Mouse (Mus musculus): Measurements from ENCODE around the gene AC131692.1.
"Not testable (repeated sequence)": the region's sequence is repeated elsewhere in the genome, so short reads cannot be mapped to it uniquely, and the experiment has no call there.

The AC131692.1 gene

DNA sequence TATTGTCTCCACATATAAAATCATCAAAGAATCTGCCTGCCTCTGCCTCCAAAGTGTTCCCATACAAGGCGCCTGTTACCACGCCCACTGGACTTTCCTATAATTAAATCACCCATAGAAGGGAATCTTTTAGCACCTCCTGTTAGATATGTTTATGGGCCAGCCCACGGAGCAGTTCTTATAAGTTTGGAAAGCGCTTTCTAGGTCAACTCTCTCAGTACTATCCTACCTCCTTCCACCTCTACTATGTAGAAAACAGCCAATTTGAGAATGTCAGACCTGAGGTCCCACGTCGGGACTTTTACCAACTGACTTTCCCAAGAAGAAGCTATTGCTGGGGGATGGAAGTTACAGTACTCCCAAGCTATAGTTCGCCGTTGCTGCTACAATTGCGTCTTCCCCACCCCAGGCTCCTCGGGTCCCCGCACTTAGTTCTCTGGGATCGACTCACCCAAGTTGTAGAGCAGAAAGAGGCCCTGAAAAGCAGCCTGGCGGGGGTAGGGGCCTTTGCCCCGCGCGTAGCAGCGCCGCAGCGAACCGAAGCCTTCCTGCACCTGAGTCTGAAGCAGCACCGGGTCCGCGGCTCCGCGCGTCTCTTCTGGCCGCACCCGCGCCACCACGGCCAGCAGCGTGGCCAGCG lies 23.2 kb downstream of the AC131692.1 start:
- peak; percentile 20 for DNase-seq (ENCODE audit: low read depth, low spot score)

DNA sequence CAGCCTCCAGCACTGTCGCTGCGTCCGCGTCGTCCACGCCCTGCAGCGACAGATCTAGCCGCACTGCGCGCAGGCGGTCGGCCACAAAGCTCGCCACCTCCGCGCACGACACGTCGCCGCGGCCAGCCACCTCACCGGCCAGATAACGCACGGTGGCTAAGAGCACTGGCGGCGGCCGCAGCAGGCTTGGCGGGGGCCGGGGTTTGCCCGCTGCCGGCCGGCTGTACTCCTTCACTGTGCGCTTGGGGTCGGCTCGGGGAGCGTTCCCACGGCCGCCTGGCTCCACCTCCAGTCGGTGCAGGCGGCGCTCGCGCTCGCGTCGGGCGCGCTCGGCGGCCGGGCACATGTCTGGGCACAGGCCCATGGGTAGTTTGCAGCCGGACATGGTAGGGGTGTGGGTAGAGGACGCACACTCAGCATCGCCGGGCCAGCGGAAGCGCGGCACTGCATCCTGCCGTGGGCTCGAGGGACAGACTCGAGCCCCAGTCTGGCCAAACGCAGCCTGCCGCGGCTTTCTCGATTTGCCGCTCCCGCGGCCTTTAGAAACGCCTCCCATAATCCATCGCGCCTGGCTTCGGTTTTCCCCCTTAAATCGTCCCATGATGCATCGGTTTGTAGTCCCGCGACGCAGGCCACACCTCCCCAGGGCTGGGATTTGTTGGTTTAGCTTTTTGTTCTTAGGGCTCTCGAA lies 23.9 kb downstream of the AC131692.1 start, which contains the start of gene Sac3d1:
Gene Sac3d1, minus strand, starts transcription at position 665 of the 691 bp plus-strand sequence.
- DNase-seq (ENCODE audit: low read depth, low spot score) = peak; percentile 97

DNA sequence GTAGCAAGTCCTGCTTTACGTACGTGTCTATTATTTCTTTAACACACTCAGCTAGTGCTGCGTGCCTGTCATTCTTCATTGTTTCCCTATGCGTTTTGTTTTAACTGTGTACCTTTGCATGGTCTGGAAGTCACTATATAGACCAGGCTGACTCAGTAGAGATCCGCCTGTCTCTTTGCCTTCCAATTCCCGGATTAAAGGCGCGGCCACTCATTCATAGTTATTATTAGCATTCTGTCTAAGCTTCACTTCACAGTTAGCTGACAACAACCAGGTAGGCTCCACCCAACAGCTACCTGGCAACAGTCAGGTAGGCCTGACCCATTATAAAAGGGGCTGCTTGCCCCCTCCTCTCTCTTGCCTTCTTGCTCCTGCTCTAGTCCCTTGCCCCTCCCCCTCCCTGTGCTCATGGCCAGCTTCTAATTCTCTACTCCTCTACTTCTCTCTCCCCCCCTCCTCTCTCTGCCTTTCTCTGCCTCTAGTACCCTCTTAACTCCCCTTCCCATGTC lies 24.5 kb downstream of the AC131692.1 start:
- DNase-seq (ENCODE audit: low read depth, low spot score) = no peak

DNA sequence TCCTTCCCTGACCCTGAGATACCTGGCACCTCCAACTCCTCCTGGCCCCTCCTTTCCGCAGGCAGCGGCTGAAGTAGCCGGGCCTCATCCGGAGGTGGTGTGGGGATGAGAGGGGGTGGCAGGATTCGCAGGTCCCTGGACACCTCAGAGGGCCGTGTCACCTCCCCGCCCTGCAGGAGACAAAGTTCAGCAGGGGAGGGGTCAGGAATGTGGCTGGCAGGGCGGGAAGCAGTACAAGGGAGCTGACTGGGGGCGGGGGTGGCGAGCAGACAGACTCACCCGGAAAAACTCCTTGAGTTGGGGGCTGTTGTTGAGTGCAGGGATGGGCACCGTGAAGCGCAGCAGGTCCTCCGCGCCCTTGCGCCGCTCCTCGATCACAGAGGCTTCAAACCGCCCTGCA lies 27.5 kb downstream of the AC131692.1 start:
- DNase-seq (ENCODE audit: low read depth, low spot score) = peak; percentile 58

DNA sequence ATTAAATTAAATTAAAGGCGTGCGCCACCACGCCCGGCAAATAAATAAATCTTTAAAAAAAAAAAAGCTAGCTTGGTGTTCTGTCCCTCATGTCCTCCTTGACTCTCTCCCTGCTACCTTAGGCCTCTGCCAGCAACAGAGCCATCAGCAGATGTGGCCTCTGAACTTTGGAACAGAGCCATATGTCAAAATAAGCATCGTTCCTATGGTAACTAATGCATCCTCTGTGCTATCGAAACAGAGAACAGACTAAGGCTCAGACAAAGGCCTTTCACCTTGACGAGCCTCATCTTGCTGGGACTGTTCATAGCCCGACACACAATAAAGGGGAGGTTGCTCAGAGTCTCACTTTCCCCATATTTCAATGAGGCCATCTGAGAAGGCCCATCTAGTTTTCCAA lies 29.1 kb downstream of the AC131692.1 start:
- DNase-seq (ENCODE audit: low read depth, low spot score) = no peak

DNA sequence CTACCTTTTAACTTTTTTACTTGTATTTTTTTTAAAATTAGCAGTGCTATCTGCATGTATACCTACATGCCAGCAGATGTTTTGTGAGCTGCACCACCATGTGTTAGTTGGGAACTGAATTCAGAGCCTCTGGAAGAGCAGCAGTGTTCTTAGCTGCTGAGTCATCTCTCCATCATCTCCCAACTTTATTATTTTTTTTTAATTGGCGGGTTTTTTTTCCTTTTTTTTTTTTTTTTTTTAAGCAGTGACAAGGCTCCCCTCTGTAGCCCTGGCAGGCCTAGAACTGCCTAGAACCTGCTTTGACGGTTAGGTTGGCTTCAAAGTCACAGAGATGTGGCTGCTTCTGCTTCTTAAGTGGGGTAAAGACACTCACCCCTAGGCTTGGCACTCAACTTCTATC lies 30.7 kb downstream of the AC131692.1 start:
- DNase-seq (ENCODE audit: low read depth, low spot score) = no peak

DNA sequence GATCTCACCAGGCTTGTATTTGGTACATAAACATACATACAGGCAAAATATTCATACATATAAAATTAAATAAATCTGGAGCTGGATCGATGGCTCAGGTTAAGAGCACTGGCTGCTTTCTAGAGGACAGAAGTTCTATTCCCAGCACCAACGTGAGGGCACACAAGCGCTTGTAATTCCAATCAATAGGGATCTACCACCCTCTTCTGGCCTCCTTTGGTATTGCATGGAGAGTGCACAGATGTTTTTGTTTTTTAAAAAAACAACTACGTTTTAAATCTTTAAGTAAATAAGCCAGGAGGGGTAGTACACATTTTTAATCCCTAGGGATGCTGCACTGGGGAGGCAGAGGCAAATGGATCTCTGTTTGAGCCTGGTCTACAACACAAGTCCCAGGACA lies 32.1 kb downstream of the AC131692.1 start:
- peak; percentile 87 for DNase-seq (ENCODE audit: low read depth, low spot score)

DNA sequence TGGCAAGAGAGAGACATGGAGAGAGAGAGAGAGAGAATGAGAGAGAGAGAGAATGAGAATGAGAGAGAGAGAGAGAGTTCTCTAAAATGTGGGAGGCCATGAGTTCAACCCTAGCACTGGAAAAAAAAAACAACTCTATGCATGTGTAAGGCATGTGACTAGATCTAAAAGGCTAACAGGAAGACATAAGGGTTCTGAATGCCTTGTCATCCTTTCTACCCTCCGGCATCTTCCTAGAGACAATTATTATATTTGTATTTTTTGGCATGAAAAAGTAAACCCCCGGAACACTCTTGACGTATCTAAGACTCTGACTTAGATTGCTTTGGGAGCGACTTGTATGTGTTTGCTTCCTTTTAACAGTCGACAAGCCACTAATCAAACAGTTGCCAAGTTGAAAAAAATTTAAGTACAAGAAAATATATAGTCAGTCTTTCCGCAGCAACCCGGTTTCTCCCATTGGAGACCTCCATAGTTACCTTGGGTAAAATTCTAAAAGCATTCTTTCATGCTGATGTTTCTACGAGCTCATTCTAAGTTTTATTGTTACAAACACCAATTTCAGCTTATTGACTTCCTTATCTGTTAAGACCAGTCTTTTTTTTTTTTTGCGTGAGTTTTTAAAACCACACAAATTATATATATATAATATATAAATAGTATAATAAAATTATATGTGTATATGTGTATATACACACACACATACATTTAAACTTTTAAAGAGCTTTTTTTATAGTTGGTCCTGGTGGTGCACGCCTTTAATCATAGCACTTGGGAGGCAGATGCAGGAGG lies 32.8 kb downstream of the AC131692.1 start:
- no peak for DNase-seq (ENCODE audit: low read depth, low spot score)

DNA sequence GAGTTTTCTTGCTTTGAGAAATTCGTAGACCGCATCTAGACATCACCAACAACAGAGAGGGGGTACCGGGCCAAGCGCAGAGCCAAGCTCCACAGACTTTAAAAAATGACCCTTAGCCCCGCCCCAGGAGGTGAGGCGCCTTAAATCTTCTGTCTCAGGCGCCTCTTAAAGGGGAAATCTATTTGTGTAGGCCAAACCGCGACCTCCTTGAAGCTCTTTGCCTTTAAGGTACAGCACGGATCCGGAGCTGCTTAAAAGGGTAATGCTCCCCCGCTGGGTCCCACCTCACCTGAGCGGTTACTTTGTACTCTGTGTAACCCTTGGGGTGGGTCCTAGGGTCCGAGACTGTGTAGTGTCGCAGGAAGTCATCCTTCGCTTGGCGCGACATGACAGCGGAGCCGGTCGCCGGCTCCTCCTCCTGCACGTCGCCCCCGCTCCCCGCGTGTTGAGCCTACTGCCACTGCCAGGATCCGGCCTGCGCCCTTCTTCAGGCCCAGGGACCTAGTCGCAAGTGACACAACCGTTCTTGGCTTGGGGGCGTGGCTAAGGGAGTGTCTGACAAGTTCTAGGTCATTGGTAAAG lies 33.6 kb downstream of the AC131692.1 start, which contains the start of gene Snx15:
Gene Snx15, minus strand, starts transcription at position 545 of the 582 bp plus-strand sequence.
- DNase-seq (ENCODE audit: low read depth, low spot score) = peak; percentile 99

DNA sequence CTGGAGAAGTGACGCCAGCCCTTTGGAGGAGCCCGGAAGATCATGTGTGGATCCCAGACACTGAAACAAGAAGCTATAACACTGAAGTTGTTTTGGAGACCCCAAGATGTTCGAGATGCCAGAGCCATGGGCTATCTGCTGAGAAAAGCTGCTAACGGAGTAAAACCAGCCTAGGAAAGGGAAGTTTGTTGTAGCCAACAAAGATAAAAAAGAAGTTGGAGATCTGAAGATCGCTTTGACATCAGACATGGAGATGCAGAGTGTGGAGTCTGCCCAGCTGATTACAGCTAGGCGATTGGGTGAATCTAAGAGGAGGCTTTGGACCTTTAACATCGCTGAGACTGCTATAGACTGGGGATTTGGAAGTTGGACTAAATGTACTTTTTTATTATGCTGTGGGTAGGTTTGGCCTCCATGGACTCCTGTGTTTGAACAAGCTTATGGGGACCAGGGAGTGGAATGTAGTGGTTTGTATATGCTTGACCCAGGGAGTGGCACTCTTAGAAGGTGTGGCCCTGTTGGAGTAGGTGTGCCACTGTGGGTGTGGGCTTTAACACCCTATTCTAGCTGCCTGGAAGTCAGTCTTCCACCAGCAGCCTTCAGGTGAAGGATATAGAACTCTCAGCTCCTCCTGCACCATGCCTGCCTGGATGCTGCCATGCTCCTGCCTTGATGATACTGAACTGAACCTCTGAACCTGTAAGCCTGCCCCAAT lies 36.4 kb downstream of the AC131692.1 start:
- DNase-seq (ENCODE audit: low read depth, low spot score) = not testable (repeated sequence)

DNA sequence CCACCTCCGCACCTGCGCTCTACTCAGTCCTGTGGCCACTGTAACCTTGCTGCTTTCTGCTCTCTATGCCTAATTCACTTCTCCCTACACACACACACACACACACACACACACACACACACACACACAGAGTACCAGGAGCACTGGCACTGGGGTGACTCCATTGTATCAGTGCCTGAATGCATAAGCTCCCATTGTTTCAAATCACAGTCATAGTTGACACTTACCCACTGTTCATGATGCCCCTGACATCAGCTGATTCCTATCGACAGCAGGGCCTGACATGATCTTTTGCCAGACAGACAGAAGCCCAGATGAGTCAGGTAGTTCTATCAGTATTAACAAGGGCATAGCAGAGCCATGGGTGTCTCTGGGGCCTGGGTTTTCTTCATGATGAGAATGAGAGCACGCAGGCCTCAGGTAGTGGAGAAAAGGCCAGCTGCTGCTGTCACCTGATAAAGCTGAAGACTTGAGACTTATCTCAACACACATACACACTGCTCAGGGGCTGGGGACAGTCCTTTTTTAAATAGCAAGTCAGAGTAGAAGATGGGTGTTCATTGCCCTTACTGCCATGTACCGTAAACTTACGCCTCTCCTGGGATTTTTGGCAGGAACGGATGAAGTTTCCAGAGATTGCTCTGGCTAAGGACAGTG lies 38.1 kb downstream of the AC131692.1 start:
- no peak for DNase-seq (ENCODE audit: low read depth, low spot score)

DNA sequence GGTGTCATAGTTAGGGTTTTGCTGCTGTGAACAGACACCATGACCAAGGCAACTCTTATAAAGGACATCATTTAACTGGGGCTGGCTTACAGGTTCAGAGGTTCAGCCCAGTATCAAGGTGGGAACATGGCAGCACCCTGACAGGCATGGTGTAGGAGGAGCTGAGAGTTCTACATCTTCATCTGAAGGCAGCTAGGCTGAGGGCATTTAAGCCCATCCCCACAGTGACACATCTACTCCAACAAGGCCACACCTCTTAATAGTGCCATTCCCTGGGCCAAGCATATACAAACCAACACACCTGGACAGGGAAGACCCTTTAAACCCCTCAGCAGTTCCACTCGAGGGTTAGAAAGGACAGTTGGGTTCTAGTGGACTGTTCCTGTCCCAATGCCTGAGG lies 39.0 kb downstream of the AC131692.1 start:
- not testable (repeated sequence) for DNase-seq (ENCODE audit: low read depth, low spot score)

DNA sequence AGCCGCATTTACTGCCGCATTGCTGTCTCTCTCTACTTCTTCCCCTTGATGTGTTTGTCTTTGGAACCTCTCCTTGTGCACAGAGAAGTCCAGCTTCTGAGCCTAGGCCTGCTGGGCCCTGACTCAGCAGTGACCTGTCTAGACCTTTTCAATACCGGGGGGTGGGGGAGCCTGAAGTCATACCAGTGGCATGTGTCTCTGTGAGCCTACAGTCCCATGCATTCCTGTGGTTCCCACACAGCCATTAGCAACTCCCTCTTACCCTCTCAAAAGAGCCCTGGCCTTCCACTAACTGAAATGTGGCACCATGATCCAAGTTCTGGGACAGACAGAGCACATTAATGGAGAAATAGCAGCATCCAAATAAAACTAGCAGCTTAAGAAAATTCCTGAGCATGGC lies 42.2 kb downstream of the AC131692.1 start:
- DNase-seq (ENCODE audit: low read depth, low spot score) = no peak

DNA sequence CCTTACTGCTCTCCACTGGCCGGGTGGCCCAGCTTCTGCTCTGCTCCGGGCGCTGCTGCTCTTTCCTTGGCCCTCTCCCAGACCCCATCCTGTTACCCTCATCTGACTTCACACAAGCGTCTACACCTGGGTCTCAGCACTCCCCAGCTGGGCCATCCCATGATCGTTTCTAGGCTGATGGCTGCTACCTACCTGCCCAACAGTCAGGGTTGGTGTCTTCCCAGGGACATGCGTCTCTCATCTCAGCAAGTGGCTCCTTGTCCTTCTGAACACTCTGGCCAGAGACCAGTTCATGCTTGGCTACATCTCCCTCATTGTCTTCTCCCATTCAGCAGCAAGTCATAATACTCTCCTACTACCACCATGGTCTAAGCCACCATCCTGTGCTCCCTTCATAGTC lies 45.5 kb downstream of the AC131692.1 start:
- no peak for DNase-seq (ENCODE audit: low read depth, low spot score)

DNA sequence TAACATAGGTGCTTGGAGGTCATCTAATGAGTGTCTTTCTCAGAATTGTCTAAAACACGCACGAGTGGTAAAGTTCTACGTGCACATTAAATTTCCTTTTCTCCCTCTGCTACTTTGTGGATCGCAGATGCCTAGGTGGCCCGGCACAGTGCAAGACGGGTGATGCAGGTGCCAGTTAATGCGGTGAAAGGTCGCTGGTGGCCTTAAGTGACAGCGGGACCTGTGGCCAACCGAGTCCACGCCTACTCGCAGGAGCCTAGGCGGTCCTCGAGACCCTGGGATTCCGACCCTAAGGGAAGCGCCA lies 46.1 kb downstream of the AC131692.1 start:
- no peak for DNase-seq (ENCODE audit: low read depth, low spot score)

DNA sequence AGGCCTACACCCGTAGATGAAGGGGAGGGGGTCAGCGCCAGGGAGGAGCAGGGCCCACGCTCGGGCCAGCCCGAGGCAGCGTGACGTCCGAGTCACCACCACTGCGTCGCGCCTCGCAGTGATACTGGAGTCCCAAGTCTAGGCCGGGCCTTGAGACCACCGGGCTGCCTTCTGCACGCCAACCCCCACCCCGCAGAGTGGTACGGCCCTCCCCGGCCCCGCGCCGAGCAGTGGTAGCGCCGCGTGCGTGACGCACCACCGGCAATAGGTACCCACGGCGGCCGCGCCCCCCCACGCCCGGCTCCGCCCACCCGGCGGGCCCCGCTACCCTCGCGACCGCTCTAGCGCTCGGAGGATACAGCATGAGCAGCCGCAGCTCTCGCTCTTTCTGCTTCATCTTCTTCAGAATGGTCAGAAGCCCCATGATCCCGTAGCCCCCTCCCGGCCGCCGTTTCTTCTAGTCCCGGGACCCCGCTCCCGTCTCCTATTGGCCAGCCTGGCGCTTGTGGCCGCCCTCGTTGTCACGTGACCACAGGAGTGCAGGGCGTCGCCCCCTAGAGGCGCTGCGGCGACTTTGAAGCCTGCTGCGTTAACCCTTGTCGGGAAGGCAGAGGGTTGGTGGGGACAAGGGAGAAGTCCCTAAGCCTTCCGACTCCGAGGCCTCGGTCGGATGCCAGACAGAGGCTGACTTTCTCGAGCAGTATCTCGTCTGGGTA lies 46.6 kb downstream of the AC131692.1 start, which contains the start of gene Batf2:
Gene Batf2, plus strand, starts transcription at position 306 of the 716 bp plus-strand sequence.
- DNase-seq (ENCODE audit: low read depth, low spot score) = peak; percentile 98

DNA sequence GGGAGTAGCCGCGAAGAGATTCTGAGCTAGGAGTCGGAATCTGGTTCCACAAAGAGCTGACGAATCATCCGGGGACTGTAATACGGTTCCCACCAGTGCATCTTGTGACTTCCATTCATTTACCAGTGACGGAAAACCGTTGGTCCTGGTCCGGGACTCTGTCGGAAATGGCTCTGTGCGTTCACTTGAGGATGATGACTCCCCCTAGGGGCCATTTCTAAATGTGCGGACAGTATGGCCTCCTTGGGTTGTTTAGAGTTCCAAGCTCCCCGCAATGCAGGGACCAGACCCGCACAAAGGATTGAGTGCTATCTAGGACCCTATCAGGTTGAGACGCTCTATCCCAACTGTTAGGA lies 47.2 kb downstream of the AC131692.1 start, which contains the start of gene Arl2:
Gene Arl2, minus strand, starts transcription at position 155 of the 356 bp plus-strand sequence.
- peak; percentile 98 for DNase-seq (ENCODE audit: low read depth, low spot score)

DNA sequence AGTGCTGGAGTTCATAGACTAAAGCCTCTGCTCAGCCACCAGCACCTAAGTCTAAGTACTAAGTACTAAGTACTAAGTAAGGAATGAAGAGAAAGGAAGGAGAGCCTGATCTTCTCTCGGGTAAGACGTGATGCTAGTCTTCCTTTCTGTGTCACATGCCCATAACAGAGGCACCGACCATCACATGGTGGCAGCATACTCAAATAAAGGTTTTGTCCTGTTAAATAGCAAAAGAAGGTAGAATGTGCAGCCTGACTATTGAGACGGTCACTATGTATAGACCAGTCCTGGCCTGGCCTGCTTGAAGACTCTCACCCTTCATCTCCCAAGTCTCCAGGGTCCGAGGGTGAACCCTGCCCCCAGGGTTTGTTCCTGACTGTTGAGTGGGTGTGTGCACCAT lies 50.6 kb downstream of the AC131692.1 start:
- no peak for DNase-seq (ENCODE audit: low read depth, low spot score)

Data from R1 (cell line).